Mouse (Mus musculus): Measurements from ENCODE around the gene Ntn5.
A peak's percentile ranks its signal among the peaks of the same experiment; 100 is the strongest.

The Ntn5 gene

DNA sequence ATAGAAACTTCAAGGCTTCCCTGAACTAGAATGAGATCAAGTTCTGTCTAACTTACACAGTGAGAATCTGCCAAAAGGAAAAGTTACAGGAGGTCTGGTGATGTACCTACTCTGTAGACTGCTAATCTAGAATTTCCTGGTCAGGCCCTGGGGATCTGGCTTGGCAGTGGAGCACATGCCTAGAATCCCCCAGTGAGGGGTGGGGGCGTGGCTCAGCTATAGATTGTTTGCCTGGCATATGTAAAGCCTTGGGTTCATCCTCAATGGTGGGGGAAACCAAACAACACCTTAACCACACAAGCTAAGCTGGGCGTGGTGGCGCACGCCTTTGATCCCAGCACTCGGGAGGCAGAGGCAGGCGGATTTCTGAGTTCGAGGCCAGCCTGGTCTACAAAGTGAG lies 14.1 kb downstream of the Ntn5 start:
- DNase-seq (ENCODE audit: low spot score): no peak

DNA sequence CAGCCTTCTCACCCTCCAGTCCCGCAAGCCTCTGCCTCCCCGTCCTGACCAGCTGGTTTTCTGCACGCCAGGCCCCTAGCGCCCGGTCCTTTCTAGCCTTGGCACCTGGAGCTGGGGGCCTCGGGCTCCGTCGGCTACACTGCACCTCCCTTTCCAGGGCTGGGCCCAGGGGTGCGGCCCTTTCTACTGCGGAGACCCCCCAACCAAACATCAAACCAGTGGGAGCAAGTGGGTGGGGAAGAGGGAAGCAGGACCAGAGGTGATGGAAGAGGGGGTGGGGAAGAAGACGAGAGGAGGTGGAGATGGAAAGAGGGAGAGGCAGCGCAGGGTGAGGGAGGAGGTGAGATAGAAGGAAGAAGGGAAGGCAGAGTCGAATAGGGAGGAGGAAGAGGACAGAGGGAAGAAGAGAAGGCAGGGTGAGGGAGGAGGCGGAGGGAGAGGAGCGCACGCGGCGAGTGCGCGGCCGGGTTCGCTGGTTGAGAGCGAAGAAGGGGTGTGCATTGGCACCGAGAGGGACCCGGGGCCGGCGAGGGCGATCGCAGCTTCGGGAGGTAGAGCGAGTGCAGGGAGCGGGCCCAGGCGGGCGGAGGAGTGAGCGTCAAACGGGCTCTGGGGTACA lies 15.8 kb downstream of the Ntn5 start, which contains the start of gene Car11:
Gene Car11, plus strand, starts transcription at position 321 of the 619 bp plus-strand sequence.
- DNase-seq (ENCODE audit: low spot score): no peak

- DNase-seq (ENCODE audit: low spot score): no peak
These were observed 16.6 kb downstream of the Ntn5 start for GRCm38 (mm10) chr7:45700301-45701015.

GRCm38 (mm10) chr7:45701072-45701471 lies 17.2 kb downstream of the Ntn5 start:
- DNase-seq (ENCODE audit: low spot score): no peak

DNA sequence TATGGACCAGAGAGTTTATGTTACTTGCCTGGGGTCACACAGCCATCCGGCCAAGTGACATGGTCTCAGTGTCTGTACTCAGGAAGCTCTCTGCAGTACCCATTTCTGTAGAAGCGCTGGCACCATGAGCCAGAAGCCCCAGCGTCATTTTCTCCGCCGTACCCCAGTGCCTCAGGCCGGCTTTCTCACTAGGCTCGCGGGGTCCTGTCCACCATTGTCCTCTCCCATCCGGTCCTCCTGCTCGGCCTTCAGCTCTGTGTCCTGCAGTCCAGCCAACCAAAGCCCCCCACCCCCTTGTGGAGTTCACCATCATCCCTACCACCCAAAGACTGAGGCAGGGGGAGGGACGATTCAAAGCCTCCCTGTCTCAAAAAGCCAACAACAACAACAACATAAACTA lies 17.8 kb downstream of the Ntn5 start:
- no peak for DNase-seq (ENCODE audit: low spot score)

DNA sequence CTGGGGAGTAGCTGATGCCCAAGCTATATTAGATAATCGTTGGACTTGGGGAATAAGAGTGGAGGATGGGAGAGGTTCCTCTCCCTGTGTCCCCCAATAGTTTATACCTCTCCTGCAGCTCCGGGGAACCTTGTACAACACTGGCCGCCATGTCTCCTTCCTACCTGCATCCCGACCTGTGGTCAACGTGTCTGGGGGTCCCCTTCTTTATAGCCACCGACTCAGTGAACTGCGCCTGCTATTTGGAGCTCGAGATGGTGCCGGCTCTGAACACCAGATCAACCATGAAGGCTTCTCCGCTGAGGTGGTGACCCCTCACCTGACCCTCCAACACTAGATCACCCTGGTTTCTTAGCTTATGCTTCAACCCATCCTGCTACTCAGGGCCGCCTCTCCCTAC lies 18.5 kb downstream of the Ntn5 start:
- DNase-seq (ENCODE audit: low spot score): no peak

DNA sequence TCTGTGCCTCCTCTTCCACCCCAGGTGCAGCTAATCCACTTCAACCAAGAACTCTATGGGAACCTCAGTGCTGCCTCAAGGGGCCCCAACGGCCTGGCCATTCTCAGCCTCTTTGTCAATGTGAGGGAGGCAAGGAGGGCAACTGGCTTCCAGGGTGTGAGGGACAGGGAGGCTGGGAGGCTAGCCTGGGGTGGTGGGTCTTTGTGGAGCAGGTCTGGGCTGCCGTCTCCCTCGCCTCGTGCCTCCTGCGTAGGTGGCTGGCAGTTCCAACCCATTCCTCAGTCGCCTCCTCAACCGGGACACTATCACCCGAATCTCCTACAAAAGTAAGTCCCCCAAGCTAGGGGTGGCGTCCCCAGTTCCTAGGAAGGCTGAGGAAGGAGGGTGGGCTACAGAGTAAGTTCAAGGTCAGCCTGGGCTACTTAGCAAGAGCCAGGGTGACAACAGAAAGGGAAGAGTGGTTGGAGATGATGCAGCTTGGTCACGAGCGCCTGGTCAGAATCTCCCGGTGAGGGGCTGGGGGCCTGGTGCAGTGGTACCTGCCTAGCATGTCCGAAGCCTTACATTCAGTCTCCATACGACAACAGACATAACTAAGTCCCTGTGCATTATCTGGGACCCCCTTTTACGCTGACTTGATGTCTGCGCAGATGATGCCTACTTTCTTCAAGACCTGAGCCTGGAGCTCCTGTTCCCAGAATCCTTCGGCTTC lies 19.1 kb downstream of the Ntn5 start:
- no peak for DNase-seq (ENCODE audit: low spot score)

- no peak for DNase-seq (ENCODE audit: low spot score)
These were observed 19.8 kb downstream of the Ntn5 start for GRCm38 (mm10) chr7:45703521-45704033.

DNA sequence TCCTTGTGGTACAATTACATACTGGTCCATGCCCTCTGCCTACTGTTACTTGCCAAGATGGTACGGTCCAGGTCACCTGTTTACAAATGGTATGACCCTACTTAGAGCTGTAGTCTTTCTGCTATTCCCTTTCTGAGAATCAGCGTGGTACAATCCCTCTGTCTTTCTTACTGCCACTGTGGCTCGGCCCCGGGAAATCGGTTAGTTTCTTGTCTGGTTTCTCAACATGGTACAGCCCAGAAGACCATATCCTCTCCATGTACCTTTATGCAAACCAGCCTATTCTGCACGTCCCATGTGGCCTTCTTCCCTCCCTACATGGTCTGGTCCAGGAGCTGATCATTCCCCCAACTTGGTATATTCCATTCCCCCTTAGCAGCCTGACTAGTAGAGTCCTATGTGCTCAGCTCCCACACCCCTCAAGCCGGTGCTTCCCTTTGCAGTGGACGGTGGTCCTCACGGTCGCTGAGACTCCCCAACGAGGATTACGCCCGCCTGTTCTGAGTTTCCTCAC lies 20.3 kb downstream of the Ntn5 start:
- DNase-seq (ENCODE audit: low spot score): no peak

DNA sequence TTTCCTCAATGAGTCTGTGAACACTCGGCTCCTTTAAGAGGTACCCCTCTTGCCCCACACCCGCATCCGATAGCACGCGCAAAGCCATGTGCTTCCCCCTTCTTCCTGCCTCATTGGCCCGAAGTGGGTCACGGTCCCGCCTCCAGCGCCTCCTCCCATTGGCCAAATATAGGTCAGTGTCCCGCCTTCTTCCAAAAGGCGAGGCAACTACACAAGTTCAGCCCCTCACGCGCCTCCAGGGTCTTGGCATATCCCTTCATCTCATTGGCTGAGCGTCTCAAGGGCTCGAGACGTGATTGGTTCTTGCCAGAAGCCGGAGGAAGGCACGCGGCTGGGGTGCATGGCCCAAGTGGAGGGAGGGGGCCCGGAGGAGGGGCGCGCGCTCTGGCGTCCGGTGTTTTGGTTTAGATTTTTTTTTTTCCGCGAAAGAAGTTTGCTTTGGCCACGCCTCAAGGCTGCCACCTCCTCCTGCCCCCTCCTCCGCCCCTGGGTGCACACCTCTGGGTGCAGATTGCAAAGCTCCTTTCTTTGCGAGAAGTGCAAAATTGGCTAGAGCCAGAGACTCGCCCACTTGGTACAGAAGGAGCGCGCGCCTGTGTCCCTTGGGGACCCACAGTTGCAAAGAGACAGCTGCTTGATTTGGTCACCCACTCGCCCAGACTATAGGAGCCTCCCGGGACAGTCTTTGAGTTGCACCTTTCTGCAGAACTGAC lies 21.1 kb downstream of the Ntn5 start, which contains the start of gene Dbp:
Gene Dbp, plus strand, starts transcription at position 359 of the 713 bp plus-strand sequence.
- DNase-seq (ENCODE audit: low spot score): peak; percentile 100

GRCm38 (mm10) chr7:45705443-45705864 lies 21.6 kb downstream of the Ntn5 start:
- DNase-seq (ENCODE audit: low spot score): no peak

GRCm38 (mm10) chr7:45705873-45706281 lies 22.1 kb downstream of the Ntn5 start:
- DNase-seq (ENCODE audit: low spot score): peak; percentile 77

DNA sequence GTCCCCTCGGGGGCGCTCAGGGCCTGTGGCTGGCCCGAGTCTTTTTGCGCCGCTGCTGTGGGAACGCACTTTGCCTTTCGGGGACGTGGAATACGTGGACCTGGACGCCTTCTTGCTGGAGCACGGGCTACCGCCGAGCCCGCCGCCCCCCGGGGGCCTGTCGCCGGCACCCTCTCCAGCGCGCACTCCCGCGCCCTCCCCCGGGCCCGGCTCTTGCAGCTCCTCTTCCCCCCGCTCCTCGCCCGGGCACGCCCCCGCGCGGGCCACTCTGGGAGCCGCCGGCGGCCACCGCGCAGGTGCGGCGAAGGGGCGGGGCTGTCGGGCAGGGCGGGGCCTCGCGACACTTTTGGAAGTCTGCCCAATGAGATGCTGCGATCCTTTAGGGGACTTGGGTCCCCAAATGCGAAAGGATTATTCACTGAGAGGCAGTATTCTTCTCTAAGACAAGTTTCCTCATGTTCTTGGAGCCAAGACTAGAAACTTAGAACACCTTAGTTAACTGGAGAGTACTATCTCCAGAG lies 23.0 kb downstream of the Ntn5 start:
- DNase-seq (ENCODE audit: low spot score): peak; percentile 86

DNA sequence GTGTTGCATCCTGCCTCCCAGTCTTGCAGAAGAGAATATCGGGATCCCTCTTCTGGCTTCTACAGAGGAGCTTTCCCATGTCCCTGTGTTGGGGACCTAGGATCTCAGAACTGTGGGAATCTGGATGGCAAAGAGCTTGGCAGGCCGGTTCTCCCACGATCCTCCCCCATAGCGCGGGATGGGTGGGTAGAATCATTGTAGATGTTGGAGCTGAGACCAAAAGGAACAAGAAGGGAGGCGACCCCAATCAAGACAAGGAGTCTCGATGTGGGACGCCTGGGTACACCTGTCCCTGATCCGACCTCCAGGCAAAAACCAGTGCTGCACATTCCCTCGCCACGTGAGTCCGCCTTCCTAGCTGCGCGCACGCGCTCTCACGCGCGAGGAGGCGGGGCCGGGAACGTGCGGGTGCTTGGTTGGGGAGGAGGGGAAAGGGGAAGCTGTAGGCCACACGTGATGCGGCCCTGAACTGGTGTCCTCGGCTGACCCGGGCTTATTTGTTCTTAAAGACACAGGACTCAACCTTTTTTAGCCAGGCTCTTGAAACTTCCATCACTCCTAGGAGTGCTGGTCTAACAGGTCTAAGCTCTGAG lies 23.6 kb downstream of the Ntn5 start:
- peak; percentile 94 for DNase-seq (ENCODE audit: low spot score)

- DNase-seq (ENCODE audit: low spot score): no peak
These were observed 24.5 kb downstream of the Ntn5 start for GRCm38 (mm10) chr7:45708221-45708761.

- no peak for DNase-seq (ENCODE audit: low spot score)
These were observed 25.2 kb downstream of the Ntn5 start for GRCm38 (mm10) chr7:45709036-45709435.

DNA sequence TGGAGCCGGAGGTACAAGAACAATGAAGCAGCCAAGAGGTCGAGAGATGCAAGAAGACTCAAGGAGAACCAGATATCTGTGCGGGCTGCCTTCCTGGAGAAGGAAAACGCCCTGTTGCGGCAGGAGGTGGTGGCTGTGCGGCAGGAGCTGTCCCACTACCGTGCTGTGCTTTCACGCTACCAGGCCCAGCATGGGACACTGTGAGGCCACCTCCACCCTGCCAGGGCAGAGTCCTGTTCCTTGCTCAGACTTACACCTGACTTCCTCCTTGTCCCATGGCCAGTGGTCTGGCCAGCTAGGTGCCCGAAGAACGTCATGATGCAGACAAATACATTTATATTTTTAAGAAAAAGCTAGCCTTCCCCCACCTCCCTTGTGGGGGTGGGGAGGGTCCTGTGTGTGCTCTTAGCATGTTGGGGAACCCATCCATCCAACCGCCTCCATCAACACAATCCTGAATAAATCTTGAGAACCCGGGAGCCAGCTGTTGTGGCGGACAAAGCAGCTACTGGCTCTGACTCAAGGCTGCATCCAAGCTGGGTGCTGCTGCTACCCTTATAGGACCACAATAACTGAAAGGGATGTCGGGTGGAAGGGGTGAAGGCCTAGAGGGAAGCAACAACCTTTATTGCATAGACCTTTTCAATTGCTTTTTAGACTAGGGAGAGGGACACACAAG lies 26.0 kb downstream of the Ntn5 start:
- DNase-seq (ENCODE audit: low spot score): no peak

DNA sequence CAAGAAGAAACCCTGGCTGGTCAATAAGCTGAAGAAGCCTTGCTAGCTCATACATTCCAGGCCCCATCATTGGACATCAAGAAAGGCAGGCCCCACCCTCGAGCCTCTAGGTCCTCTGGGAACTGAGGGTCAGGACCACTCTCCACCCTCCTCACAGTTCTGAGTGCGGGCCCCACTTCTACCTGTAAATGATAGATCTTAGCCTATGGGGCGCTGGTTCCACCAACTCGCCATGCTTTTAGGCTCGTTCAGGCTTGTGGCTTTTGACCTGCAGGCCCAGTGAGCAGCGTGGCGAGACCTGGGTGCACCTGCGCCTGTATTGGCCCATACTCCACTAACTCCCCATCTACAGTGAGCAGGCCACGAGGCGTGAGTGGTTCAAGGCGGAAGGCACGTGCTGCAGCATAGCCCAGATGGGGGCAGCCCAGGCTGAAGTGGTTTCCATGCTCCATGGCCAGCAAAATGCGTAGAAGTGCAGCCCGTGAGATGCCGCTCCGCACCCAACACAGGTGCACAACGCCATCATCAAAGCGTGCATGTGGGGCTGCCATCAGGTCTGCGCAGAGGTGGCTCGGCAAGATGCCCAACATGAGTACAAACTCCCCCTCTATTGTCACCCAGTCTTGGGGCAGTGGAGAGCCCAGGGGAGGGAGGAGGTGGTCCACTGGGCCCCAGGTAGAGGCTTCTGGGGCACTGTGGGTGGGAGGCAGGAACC lies 26.8 kb downstream of the Ntn5 start:
- no peak for DNase-seq (ENCODE audit: low spot score)

- no peak for DNase-seq (ENCODE audit: low spot score)
These were observed 27.6 kb downstream of the Ntn5 start for GRCm38 (mm10) chr7:45711316-45712021.
